Mouse (Mus musculus) limb, embryonic 13.5 days (tissue): Measurements from ENCODE around the gene Dnm3. TPM values are rescaled to one million over a fixed set of nuclear protein-coding genes. Genes with fewer than 3 reads are reported as not detected.

Experiments used
- ATAC-seq: fragments of 200-750 bp; cut with Nextera tagmentation; 2 replicates; pipeline ENCODE4 v1.8.0; 2017; ENCODE audit warnings: low read depth, moderate number of reproducible peaks, moderate TSS enrichment; ENCODE audit not compliant: low FRiP score
- H3K27ac ChIP-seq: fragments of 300-500 bp; sonication (generic); 2 replicates; pipeline ENCODE4 v1.5.1; 2015; ENCODE audit warnings: inconsistent platforms, mild to moderate bottlenecking, moderate library complexity
- H3K27me3 ChIP-seq: fragments of 300-500 bp; sonication (generic); 2 replicates; pipeline ENCODE4 v1.6.1; 2015; ENCODE audit warnings: mild to moderate bottlenecking, inconsistent platforms
- H3K36me3 ChIP-seq: fragments of 300-500 bp; sonication (generic); 2 replicates; pipeline ENCODE4 v1.6.1; 2015; ENCODE audit warnings: inconsistent platforms, mild to moderate bottlenecking, moderate library complexity
- H3K4me1 ChIP-seq: fragments of 300-500 bp; sonication (generic); 2 replicates; pipeline ENCODE4 v1.6.1; 2015; ENCODE audit warnings: inconsistent platforms
- H3K4me2 ChIP-seq: fragments of 300-500 bp; sonication (generic); replicated peaks from 2 replicates; pipeline ENCODE4 v1.6.1; 2015; ENCODE audit warnings: inconsistent platforms, mild to moderate bottlenecking, moderate library complexity
- H3K4me3 ChIP-seq: fragments of 300-500 bp; sonication (generic); 2 replicates; pipeline ENCODE4 v1.5.1; 2015; ENCODE audit warnings: moderate library complexity, mild to moderate bottlenecking, inconsistent platforms
- H3K9ac ChIP-seq: fragments of 300-500 bp; sonication (generic); 2 replicates; pipeline ENCODE4 v1.6.1; 2015; ENCODE audit warnings: mild to moderate bottlenecking, inconsistent platforms
- H3K9me3 ChIP-seq: fragments of 300-500 bp; sonication (generic); 2 replicates; pipeline ENCODE4 v1.6.1; 2016; ENCODE audit warnings: inconsistent platforms
- WGBS: fragments of 180-500 bp; shearing (Covaris S2); methylation state at CpG from one replicate; pipeline ENCODE4 v1.1.7; 2015; 5-methylcytosine and 5-hydroxymethylcytosine counted together
- polyA plus RNA-seq: library from polyadenylated mRNA; unstranded; fragments of >200 nt; fragmentation: Nextera tagmentation; extraction: Ambion mirVana; gene quantifications from 2 replicates; pipeline ENCODE4 v1.2.1, GENCODE M21; 2015

The Dnm3 gene
- polyA plus RNA-seq, 1 experiment from 2014 or later, result 28.0 TPM

DNA sequence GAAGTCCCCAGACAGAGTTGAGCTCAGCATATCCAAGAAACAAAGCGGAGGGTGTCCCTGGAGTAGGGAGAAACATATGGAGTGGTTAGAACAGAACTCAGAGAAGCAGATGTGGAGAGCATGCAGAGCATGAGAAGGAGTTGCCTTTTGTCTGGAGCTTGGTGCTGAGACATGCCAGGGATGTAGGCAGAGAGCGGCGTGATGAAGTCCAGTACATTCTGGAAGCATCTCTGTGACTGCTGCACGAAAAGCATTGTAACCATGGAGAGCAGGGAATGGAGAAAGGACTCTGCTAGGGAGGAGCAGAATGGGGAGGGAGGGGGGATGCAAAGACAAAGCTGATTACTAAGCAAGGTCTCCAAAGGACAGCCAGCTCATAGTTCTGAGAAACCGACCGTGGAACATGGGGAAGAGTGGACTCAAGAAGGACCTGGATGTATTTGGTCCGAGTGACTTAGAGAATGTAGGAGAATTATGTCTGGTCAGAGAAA, 369.6 kb downstream of the Dnm3 start:
- H3K4me3 ChIP-seq, result no peak overlapping the region
- no peaks in the 10 kb centered on the region for H3K36me3 ChIP-seq
- H3K9ac ChIP-seq, result no peak overlapping the region
- peak overlapping the region; percentile 82 for H3K27ac ChIP-seq
- H3K4me2 ChIP-seq, result no peak overlapping the region
- H3K27me3 ChIP-seq, result no peaks in the 10 kb centered on the region
- WGBS, result 66% methylated on average over 7 of the region's 7 CpGs
- peaks cover 20% of the 10 kb centered on the region for H3K4me1 ChIP-seq
- ATAC-seq, result peak; percentile 54; the same call in 1 of the 2 replicates
- H3K9me3 ChIP-seq, result no peaks in the 10 kb centered on the region

DNA sequence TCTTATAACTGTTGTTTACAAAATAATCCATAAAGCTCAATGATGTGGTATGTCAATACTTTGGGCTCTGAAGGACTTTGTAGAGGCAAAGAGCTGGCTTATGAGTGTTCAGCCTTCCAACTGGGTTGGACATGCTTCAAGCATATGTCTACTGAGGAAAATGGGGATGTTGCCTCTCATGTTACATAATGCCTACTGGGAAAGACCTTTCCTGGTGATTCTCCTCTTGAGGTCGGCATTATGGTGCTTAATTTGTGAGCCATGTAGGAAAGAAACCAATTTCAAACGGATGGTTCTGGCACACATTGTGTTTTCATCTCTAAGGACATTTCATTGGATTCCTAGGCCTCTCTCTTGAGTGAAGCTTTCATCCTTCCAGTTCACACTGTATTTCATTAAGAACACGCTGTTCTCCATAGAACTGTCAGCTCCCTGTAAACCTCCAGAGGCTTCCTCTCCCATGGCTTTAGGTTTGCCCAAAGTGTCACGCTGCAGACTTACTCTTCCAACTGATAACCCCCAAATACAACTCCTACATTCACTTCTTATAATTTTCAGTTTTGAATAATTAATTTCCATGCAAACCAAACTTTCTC, 370.7 kb downstream of the Dnm3 start:
- WGBS, result 83% methylated on average over 4 of the region's 4 CpGs
- no peak for ATAC-seq
- Histone ChIP-seq H3K4me3 (no peak overlapping the region), H3K4me2 (no peak overlapping the region), H3K9me3 (no peaks in the 10 kb centered on the region), H3K4me1 (peaks cover 25% of the 10 kb centered on the region), H3K9ac (no peak overlapping the region), H3K27ac (no peak overlapping the region), H3K36me3 (no peaks in the 10 kb centered on the region), H3K27me3 (no peaks in the 10 kb centered on the region)

DNA sequence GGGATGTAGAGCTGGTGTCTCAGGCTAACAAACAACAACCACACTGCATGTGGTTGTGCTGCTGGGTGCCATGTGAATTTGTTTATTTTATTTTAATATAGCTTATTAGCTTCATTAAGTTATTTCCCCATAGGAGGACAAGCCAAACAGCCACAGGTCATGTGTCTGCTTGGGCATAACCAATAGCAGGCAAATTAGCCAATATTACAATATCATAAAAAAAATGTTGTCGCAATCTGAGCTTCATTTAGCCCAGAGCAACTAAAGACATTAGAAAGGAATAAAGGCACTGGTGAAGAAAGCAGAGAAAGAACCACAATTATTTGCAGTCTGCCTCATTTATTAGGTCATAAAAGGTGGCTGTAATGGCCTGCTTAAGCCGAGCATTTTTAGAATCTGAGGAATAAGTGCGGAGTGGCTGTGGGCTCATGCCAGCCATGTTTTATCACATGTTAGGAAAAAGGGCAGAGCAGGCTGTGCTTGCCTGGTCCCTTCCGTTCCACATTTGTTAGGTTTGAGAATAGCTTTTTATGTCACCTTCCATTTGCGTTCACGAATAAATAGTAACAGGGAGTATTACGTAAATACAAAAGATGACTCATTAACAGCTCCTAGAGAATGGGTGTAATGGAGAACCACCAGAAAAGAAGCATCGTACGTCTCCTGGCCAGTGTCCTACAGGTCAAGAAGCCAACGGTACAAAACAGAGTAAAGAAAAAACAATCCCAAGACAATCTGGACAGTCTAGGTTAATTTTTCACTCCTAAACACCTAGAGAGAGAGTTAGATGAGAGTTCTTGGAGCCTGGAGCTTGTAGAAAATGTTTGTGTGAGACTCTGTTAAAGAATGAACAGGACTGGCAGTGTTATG, 376.6 kb downstream of the Dnm3 start:
- Histone ChIP-seq H3K9ac (no peak overlapping the region), H3K9me3 (no peaks in the 10 kb centered on the region), H3K36me3 (no peaks in the 10 kb centered on the region), H3K27me3 (no peaks in the 10 kb centered on the region), H3K4me1 (peaks cover 24% of the 10 kb centered on the region), H3K4me2 (no peak overlapping the region), H3K4me3 (no peak overlapping the region), H3K27ac (peak overlapping the region; percentile 86)
- 33% methylated on average over 10 of the region's 10 CpGs for WGBS
- ATAC-seq, result peak; percentile 57

DNA sequence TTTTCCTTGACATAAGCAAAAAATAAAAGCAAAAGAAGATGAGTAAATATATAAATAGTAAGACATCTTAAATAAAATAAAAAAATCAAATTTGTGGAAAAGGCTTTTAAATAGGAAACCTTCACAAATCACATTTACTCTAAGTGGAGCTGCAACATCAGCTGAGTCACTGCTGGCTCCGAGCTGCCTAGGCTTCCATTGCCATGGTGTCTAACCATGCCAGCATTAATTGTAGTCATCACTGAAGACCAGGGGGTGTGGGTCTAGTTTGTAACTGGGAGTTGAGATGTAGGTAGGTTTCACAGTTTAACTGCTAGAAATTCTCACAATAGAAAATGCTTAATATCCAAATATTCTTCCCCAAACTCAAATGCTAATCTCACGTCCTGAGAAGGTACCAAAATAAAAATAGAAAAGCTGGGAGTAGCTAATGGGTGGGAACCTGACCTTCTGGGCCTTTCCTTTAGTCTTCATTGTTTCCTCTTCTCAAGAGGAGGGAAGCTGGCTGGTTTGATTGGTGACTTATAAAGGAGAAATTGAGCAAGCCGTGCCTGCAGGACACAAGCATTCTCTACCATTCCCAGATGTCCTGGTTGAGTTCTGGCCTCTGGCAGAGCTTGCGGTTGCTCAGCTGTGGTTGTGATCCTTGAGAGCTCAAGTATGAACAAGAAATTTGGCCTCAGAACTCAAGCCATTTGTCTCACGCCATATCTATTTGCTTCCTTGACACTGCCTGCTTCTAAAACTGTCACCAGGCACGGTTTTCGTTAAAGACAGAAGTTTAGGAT, 377.6 kb downstream of the Dnm3 start:
- H3K27ac ChIP-seq, result peak overlapping the region; percentile 86

DNA sequence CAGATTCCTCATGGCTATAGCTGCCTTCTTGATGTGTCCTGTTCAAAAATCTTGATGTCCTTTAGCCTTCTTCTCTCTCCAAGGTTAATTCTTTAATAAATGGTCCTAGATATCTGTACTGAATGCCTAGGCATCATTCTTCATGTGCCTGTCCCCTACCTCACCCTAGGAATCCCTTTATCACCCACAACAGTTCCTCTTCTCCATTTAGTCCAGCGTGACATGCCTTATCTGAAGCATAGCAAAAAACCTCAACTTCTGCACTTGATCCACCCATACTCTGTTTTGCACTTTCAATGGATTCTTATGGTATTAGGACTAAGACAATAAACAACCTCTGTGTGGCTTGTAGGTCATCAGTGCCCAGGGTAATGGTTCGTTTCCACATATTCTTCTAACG, 378.6 kb downstream of the Dnm3 start:
- Histone ChIP-seq H3K4me1 (peaks cover 30% of the 10 kb centered on the region), H3K9ac (no peak overlapping the region), H3K36me3 (no peaks in the 10 kb centered on the region), H3K27ac (no peak overlapping the region), H3K27me3 (no peaks in the 10 kb centered on the region), H3K4me2 (no peak overlapping the region), H3K9me3 (no peaks in the 10 kb centered on the region), H3K4me3 (no peak overlapping the region)
- WGBS, result 79% methylated on average over 3 of the region's 3 CpGs
- ATAC-seq, result no peak

More for the DNA sequence above, 377.6 kb downstream of the Dnm3 start:
- Histone ChIP-seq H3K4me3 (no peak overlapping the region), H3K36me3 (no peaks in the 10 kb centered on the region), H3K9me3 (no peaks in the 10 kb centered on the region), H3K4me2 (no peak overlapping the region), H3K9ac (no peak overlapping the region), H3K4me1 (peaks cover 24% of the 10 kb centered on the region), H3K27me3 (no peaks in the 10 kb centered on the region)
- 44% methylated on average over 7 of the region's 7 CpGs for WGBS
- no peak for ATAC-seq

DNA sequence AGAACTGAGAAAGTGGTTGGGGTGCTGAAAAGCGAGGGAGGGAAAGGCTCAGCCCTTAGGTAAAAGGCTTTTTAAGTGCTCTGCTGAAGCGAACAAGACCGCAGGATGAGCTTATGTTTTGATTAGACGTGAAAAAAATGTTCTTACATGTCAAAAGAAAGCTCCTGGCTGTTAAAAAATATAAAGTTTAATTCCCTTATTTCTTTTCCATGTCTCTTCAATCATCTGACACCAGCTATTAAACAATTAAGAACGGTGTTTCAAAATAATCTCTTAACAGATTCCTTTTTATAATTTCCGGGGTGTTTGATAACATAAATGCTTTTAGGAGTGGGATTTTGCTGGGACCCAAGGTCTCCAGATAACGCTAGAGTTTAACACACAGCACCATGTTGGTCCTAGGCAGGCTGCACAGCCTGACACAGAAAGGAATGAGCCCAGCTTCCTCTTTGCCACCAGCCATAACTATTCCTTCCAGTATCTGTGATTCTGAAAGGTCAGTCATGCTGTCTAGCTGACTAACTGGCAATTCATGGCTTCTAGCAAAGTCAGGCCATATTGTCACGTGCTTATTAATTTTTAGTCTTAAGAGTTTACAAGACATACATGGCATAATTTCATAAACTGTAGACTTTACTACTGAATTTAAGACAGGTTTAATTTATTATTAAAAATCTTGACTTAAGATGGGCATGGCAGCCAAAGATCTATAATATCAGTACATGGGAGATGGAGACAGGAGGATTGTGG, 383.1 kb downstream of the Dnm3 start:
- no peak overlapping the region for H3K9ac ChIP-seq
- H3K4me1 ChIP-seq, result peaks cover 22% of the 10 kb centered on the region
- H3K36me3 ChIP-seq, result no peaks in the 10 kb centered on the region
- ATAC-seq, result no peak
- H3K27ac ChIP-seq, result peak overlapping the region; percentile 88
- H3K9me3 ChIP-seq, result no peaks in the 10 kb centered on the region
- H3K4me2 ChIP-seq, result no peak overlapping the region
- no peak overlapping the region for H3K4me3 ChIP-seq
- H3K27me3 ChIP-seq, result no peaks in the 10 kb centered on the region
- WGBS, result 71% methylated on average over 8 of the region's 8 CpGs

DNA sequence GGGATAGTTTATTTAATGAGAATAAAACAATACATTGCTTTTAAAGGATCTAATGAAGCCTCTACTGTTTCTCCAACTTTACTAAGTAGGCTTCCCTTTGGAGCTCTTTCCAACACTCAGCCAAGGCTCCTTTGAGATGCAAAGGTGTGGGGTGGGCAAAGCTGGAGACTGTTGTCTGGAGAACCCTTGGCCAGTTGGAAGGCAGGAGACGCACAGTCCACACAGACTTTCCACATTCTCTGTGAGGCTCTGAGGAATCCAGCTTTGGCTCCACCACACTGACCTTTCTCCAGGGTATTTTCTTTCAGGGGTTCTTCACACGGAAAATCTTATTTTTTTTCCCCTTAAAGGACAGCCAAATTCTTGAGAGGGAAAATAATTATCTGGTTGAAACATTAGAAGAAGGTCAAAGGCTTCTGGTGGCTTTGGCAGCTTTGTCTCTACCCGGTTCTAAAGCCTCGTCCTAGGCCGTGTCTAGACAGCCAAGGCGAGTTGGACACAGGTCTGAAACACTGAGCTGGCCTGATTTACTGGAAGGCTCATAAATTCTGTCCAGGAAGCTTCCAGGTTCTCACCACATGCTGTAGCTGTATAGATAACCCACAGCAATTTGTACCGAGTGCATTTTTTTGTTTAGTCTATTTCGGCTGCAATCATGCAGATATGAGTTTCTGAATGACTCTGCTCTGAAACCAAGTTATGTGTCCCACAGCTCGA, 383.9 kb downstream of the Dnm3 start:
- Histone ChIP-seq H3K27me3 (no peaks in the 10 kb centered on the region), H3K4me1 (peaks cover 20% of the 10 kb centered on the region), H3K36me3 (no peaks in the 10 kb centered on the region), H3K9ac (peak overlapping the region; percentile 25; the same call in 1 of the 2 replicates), H3K4me2 (no peak overlapping the region), H3K4me3 (no peak overlapping the region), H3K9me3 (no peaks in the 10 kb centered on the region), H3K27ac (peak overlapping the region; percentile 88)
- WGBS, result 26% methylated on average over 9 of the region's 9 CpGs
- peak; percentile 82 for ATAC-seq

DNA sequence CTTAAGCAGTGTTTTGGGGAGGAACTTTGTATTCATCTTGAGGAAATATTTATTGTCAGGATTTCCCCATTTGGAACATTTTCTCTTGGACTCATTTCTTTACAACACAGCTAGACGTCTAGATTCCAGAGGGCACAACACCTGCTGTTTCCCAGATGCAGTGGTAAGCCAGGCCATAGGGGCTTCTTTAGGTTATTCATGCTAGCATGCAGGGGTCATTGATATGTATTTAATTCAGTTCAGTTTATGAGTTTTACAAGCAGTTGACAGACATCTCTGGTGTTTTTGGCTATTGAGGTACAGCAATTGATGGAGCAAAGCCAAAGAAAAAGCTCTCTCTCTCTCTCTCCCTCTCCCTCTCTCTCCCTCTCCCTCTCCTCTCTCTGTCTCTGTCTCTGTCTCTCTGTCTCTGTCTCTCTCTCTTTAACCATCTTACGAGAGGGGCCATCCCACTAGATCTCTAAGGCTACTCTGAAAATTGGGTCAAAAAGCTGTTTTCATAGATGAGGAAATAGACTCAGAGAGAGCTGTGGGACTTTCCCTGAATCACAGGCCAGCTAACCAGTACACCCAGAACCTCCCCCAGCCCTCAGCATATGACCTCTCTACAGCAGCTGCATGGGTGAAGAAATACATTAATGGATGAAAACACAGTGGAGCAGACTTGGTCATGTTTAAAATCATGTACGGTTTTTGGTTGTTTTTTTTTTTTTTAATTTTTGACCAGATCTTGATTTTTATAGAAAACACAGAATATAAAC, 384.8 kb downstream of the Dnm3 start:
- peaks cover 20% of the 10 kb centered on the region for H3K4me1 ChIP-seq
- 43% methylated on average over 3 of the region's 3 CpGs for WGBS
- peak; percentile 55 for ATAC-seq
- peak overlapping the region; percentile 88 for H3K27ac ChIP-seq
- H3K9ac ChIP-seq, result no peak overlapping the region
- no peaks in the 10 kb centered on the region for H3K27me3 ChIP-seq
- H3K9me3 ChIP-seq, result no peaks in the 10 kb centered on the region
- no peak overlapping the region for H3K4me3 ChIP-seq
- H3K36me3 ChIP-seq, result no peaks in the 10 kb centered on the region
- H3K4me2 ChIP-seq, result no peak overlapping the region

DNA sequence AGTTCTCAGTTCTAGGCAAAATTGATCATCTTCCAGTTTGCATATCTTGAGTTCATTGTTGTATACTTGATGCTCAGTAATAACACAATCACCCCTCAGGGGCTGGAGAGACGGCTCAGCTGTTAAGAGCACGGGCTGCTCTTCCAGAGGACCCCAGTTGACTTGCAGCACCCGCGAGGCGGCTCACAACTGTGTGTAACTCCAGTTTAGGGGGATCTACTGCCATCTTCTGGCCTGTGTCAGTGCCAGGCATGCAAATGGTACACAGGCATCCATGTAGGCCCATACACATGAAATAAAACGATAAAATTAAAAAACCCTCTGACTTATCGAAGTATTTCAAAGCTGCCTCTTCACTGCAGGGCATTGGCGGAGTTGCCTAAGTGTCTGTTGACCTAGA, 385.4 kb downstream of the Dnm3 start:
- Histone ChIP-seq H3K36me3 (no peaks in the 10 kb centered on the region), H3K27me3 (no peaks in the 10 kb centered on the region), H3K4me3 (no peak overlapping the region), H3K9ac (no peak overlapping the region), H3K9me3 (no peaks in the 10 kb centered on the region), H3K27ac (peak overlapping the region; percentile 88), H3K4me1 (peaks cover 20% of the 10 kb centered on the region), H3K4me2 (no peak overlapping the region)
- WGBS, result 87% methylated on average over 8 of the region's 8 CpGs
- no peak for ATAC-seq

DNA sequence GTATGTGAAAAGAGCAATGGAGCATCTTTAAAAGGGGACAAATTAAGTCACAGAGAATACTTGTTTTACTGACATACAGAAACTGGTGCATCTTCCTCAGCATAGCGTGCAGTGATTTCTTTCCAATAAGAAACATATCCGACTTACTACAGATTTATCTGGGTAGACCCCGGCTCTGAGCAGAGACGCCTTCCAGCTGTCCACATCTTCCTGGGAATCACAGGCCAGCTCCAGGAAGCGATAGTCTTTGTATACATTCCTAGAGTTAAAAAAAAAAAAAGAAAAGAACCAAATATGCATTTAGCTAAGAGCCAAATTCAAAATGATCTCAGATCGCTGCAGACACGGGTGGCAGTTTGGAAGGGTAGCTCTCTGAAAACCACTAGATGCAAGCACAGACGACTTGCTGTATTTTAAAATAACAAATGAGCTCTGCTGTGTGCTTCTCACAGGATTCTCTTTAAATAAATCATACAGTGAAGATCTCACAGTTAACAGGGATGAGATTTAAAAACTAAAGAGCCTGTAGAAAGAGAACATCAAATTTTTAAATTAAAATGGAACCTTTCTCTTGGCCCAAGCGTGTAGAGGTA, 393.9 kb downstream of the Dnm3 start:
- WGBS, result 58% methylated on average over 9 of the region's 9 CpGs
- Histone ChIP-seq H3K4me1 (peaks cover 40% of the 10 kb centered on the region), H3K9ac (no peak overlapping the region), H3K27me3 (no peaks in the 10 kb centered on the region), H3K9me3 (no peaks in the 10 kb centered on the region), H3K27ac (peak overlapping the region; percentile 77), H3K4me3 (no peak overlapping the region), H3K36me3 (no peaks in the 10 kb centered on the region), H3K4me2 (no peak overlapping the region)
- ATAC-seq, result no peak
